Mouse (Mus musculus) neural tube, postnatal 0 days (tissue): Measurements from ENCODE around the gene Chrnb4. TPM values are rescaled to one million over a fixed set of nuclear protein-coding genes. Genes with fewer than 3 reads are reported as not detected.

Source experiments
- polyA plus RNA-seq: library from polyadenylated mRNA; unstranded; fragments of >200 nt; fragmentation: Nextera tagmentation; extraction: Ambion mirVana; gene quantifications from 2 replicates; pipeline ENCODE4 v1.2.1, GENCODE M21; 2015

Chrnb4 gene
- 0.93 and 1.1 TPM in 2 replicates for polyA plus RNA-seq

DNA sequence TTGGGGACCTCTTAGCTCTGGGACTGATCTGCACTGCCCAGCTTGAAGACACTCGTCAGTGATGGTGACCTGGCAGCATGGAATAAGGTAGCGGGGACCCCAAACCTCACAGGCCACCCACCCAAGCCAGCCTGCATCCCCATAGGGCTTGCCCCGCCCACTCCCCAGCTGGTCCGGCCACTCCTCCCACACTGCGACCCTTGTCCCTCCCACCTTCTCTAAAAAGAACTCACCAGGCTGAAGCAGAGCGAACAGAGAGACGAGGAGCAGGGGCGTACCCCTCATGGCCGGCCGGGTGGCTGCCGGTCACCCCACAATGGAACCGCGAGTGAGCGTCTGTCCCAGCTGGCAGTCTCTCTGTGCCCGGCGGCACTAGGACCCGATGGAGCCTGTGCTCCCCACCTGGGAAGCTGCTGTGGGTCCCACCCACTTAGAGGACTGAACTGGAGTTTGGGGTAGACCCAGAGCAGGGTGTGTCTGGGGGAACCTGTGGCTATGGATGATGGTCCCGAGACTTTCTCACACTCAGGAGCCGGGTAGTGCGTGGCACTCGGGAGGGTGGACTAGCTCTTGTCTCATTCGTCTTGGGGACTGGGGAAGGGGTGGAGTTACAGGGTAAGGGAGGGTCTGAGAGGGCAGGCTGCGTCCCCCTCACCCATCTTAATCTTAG is at the start of gene Chrnb4:
Chrnb4 (minus strand) TSS at position 569 of the 670 bp plus-strand sequence.

DNA sequence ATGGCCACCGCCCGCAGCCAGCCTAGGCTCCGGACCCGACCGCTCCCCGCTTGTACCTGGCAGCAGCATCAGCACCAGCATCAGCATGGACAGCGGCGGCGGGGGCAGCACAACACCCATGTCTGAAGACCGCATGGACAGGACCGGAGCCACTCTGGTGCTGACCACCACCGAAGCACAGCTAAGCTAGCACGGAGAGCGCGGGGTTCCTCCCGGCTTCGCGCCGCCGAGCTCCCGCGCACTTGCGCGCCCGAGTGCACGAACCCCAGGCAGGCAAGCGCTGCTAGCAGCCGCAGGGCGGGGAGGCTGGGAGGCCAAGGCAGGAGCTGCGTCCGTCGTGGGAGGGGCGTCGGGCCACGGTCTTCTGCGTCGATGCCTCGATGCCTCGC is 22.3 kb downstream of the Chrnb4 start, which contains the start of gene Chrna3:
Chrna3 (minus strand) TSS at position 288 of the 389 bp plus-strand sequence.

DNA sequence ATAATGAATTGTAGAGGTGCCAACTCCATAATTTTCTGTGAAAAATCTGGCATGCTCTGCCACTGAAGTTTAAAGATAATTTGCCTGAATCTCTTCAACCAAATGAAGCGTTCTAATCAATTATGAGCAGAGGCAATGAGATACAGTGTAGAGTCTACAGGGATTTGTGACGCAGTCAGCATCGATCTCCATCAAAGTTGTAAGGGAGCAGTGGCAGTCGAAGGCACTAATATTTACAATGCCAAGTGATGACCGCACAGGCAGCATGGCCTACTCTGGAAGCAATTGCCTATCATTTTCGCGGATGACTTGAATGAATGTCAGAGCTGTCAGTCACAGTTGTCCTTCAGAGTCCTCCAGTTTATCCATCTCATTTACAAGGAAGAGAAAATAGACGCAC is 67.9 kb downstream of the Chrnb4 start, which contains the start of gene Chrna5:
Chrna5 (plus strand) TSS at position 207 of the 400 bp plus-strand sequence.

Other genes starting within 250 kb of the Chrnb4 start
- gene Ireb2, start 185.0 kb downstream of the Chrnb4 start, polyA plus RNA-seq, result 17.3 and 18.7 TPM in 2 replicates
- gene Hykk, start 131.5 kb downstream of the Chrnb4 start, polyA plus RNA-seq, result 1.8 and 2.0 TPM in 2 replicates
- gene Psma4, start 98.0 kb downstream of the Chrnb4 start, polyA plus RNA-seq, result 254 and 262 TPM in 2 replicates
- 0.97 and 2.1 TPM in 2 replicates for gene AY074887, start 97.8 kb downstream of the Chrnb4 start, polyA plus RNA-seq
- gene Chrna5, start 67.9 kb downstream of the Chrnb4 start, polyA plus RNA-seq, result 4.0 and 4.2 TPM in 2 replicates
- 13.5 and 14.8 TPM in 2 replicates for gene Chrna3, start 22.2 kb downstream of the Chrnb4 start, polyA plus RNA-seq
- gene Ube2q2, start 100.1 kb upstream of the Chrnb4 start, polyA plus RNA-seq, result 36.2 and 40.3 TPM in 2 replicates
- 60.8 and 67.3 TPM in 2 replicates for gene Fbxo22, start 160.1 kb upstream of the Chrnb4 start, polyA plus RNA-seq